Mouse (Mus musculus): ENCODE data around the gene Cdc42bpa.

Gene Cdc42bpa

DNA sequence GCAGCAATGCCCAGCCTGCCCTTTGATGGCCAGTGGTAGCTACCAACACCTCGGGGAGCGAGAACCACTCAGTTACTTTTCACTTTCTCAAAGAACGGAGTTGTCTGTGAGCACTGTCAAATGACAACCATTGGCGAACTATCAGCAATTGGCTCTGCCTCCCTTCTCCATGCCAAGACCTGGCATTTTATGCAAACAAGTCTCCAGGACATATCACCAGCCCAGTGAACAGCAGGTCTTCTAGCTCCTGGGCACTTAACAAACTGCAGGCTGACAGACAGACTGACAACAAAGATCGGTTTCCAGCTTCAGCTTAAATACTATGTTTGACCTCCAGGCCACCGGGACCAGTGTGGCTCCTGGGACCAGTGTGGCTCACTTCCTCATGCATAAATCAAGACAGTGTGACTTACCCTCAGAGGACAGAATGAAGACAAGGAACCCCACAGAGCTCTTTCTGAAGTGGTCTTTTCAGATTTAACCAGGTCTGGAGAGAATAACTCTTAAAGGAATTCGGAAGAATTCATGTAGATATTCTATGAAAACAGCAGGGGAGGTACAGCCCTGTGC is 231.5 kb downstream of the Cdc42bpa start:
- no peak for DNase-seq (ENCODE audit: low spot score in 2 of 2)

DNA sequence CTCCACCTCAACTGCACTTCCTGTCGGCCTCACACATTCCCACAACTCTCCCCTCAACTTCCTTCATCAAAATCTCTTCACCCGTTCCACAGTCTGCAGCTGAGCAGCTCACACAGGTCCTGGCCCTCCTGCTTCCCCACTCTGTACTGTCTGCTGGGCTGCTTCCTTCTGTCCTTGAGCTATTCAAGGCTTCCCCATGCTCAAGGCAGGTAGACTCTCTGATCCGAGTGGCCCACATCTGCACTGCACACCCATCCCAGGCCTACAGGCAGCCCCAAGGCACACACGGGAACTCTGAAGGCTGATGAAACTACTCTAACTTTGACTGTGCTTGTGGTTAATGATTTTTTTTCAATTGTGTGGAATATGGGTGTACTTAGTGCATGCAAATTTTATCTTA is 232.6 kb downstream of the Cdc42bpa start:
- no peak for DNase-seq (ENCODE audit: low spot score in 2 of 2)

GRCm38 (mm10) chr1:180193391-180193935 is 233.2 kb downstream of the Cdc42bpa start:
- DNase-seq (ENCODE audit: low spot score in 2 of 2): no peak

GRCm38 (mm10) chr1:180194048-180194447 is 233.8 kb downstream of the Cdc42bpa start:
- no peak for DNase-seq (ENCODE audit: low spot score in 2 of 2)

GRCm38 (mm10) chr1:180194781-180195471 is 234.7 kb downstream of the Cdc42bpa start:
- DNase-seq (ENCODE audit: low spot score in 2 of 2): peak in 1 of 2 experiments; percentile 40

DNA sequence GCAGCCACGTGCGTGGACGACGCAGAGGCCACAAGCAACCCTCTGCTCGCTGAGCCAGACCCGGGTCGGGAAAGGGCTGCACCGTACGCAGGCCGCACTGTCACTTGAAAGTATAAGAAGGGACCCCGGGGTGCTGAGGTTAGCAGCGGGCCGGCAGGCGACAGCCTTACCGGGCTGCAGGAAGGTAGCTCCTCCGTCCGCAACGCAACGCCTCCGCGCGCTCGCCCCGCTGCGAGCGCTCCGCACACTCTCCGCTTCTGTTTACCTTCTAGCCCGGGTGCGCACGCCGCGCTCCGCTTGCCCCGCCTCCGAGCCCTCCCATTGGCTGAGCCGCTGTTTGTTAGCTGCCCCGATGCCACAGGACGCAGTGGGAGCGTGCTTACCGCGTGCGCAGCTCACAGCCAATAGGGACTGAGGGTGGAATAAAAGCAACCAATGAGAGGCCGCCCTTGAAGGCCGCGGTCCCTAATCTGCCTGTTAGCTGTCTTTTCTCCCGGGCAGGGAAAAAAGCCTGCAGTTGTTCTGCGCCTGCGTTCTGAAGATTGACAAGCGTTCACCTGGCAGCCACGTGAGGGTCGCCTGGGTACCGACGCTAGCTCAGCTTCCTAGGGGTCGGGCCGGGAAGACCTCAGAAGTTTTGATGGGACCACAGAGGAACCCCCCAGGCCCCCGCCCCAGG is 235.6 kb downstream of the Cdc42bpa start:
- peak; percentile 97 to 99 for DNase-seq (ENCODE audit: low spot score in 2 of 2)

DNA sequence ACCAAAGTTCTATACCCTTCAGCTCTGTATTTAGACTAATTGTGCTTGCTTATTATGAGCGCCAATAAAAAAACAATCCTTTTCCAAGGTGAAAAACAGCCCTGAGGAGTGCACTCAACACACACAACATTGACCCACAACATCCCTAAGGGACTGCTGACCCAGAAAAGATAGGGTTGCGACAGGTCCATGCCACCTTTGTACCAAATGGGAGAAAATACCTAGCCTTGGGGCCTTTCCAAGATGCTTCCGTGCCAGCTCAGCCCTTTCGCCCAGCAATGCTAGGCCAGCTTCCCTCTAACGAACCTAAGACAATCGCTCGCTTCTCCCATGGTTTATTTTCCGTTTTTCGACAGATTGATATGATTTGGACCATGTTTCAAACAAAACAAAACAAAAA is 236.2 kb downstream of the Cdc42bpa start:
- no peak for DNase-seq (ENCODE audit: low spot score in 2 of 2)

GRCm38 (mm10) chr1:180197956-180198355 is 237.7 kb downstream of the Cdc42bpa start:
- DNase-seq (ENCODE audit: low spot score in 2 of 2): no peak

DNA sequence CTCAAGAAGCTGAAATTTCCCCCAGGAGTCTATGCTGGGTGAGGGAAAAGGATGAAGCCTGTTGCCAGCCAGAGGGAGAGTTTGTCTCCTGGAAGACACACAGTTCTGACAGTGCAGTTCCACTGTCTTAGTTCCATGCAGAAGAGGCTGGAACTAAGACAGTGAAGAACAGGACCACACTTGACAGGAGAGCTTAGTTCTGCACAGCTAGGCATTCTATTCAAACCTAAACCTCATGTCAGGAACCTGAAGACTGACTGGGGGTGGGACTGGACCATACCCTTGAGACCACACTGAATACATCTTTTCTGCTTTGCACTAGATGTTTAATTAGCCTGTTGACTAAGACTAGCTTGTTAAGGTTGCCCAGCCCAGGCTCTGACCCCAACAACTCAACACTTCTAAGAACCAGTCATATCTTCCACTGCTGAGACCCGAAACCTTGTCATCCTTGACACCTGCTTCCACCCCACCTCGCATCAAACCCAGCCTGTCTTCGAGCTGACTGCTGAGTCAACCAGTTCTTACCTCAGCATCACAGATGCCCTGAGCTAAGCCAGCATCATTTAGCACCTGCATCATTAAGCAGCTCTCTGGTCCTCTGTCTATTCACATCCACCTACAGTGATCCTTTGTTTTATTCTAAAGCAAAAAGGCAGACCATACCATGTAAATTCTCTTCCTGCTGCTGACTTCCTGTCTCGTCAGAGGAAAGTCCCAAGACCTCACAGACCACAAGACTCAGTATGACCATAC is 238.9 kb downstream of the Cdc42bpa start, which contains the start of gene Coq8a:
Coq8a (minus strand) TSS at position 644 of the 756 bp plus-strand sequence.
- DNase-seq (ENCODE audit: low spot score in 2 of 2): no peak

GRCm38 (mm10) chr1:180199715-180200050 is 239.4 kb downstream of the Cdc42bpa start:
- DNase-seq (ENCODE audit: low spot score in 2 of 2): no peak

- no peak for DNase-seq (ENCODE audit: low spot score in 2 of 2)
These were observed 240.4 kb downstream of the Cdc42bpa start for GRCm38 (mm10) chr1:180200722-180201121.

- DNase-seq (ENCODE audit: low spot score in 2 of 2): no peak
These were observed 248.1 kb downstream of the Cdc42bpa start for GRCm38 (mm10) chr1:180208370-180208769.

DNA sequence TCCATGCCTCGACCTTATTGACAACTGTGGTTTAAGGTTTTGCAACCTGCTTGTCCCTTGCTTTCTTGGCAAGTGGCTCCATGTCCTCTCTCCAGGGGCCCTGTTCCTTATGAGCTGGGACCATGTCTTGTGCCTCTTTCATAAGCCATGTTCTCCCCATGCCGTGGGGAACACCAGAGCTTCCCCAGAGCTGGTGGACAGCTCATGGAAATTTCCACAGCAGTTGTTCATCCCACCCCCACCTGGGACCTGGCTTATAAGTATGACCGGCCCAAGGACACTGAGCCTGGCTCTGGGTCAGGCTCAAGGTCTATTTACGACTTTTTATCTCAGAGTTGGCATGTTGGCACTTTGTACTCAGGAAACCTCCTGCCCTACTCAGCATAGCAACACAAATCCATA is 249.8 kb downstream of the Cdc42bpa start:
- DNase-seq (ENCODE audit: low spot score in 2 of 2): no peak

- no peak for DNase-seq (ENCODE audit: low spot score in 2 of 2)
These were observed 250.6 kb downstream of the Cdc42bpa start for GRCm38 (mm10) chr1:180210781-180211271.

DNA sequence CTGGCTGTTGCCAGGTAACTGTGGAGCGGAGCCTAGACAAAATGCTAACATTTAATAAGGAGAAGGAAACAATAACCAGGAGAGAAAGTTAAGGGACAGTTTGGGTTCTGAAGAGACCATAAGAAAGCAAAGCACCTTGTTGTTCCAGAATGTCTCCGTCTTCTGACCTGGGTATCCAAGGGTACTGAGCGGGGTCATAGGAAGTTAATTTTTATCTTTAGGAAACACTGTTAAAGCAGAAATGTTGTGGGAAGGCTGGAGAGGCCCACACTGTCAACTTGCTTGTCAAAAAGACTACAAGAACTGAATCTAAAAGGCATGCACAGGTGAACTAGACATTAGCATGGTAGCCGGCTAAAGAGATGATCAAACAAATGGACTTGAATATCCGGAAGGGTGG is 252.6 kb downstream of the Cdc42bpa start:
- no peak for DNase-seq (ENCODE audit: low spot score in 2 of 2)

- DNase-seq (ENCODE audit: low spot score in 2 of 2): peak in 1 of 2 experiments; percentile 56
These were observed 254.8 kb downstream of the Cdc42bpa start for GRCm38 (mm10) chr1:180215044-180215443.
